Mouse (Mus musculus): ENCODE measurements around the gene Cfap20. TPM values are rescaled to one million over a fixed set of nuclear protein-coding genes. Genes with fewer than 3 reads are reported as not detected.
A peak's percentile ranks its signal among the peaks of the same experiment; 100 is the strongest.

The Cfap20 gene
- polyA plus RNA-seq, 1 experiment from 2014 or later = 148 TPM

DNA sequence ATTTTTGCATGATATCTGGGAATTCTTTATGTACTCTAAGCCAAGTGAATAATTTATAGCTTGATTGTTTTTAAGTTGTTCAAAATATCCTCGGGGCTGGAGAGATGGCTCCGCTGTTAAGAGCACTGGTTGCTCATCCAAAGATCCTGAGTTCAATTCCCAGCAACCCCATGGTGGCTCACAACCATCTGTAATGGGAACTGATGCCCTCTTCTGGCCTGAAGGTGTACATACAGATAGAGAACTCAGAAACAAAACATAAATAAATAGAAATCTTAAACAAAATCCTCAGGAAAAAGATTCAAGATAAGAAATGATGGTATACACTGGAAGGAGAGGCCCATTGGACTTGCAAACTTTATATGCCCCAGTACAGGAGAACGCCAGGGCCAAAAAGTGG, 1.3 kb upstream of the Cfap20 start:
- no peaks in the 10 kb centered on the region for H3K9me3 ChIP-seq
- H3K4me1 ChIP-seq = peaks cover 23% of the 10 kb centered on the region
- WGBS = 91% methylated on average over 3 of the region's 3 CpGs
- DNase-seq (ENCODE audit: low spot score) = no peak
- no peak overlapping the region for H3K27ac ChIP-seq (replicated peaks)
- no peaks in the 10 kb centered on the region; the same call in 1 of the 2 replicates for H3K36me3 ChIP-seq (replicated peaks)
- no peaks in the 10 kb centered on the region for H3K27me3 ChIP-seq (replicated peaks; ENCODE audit: low read depth, poor library complexity, severe bottlenecking)
- no peak overlapping the region for H3K4me3 ChIP-seq

DNA sequence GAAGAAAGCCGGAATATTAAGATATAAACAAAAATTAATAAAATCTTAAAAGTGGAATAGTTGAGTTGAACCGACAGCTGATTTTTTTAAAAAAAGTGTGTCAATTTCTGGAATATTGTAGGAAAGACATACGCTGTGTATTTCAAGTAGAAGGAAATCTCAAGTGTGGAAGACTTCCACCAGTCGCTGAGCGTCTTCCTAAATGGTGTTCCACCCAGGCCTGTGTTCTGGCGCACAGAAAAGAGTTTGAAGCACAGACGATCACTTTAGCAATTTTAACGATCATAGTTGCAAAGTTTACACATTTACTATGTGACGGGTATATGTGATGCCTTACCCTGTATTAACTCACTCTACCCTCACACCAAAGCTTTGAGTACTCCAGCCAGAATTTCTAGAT, 802 bp upstream of the Cfap20 start:
- Histone ChIP-seq H3K27ac (replicated peaks) (peak overlapping the region; percentile 94; the same call in 1 of the 2 replicates), H3K4me1 (peaks cover 27% of the 10 kb centered on the region), H3K9me3 (no peaks in the 10 kb centered on the region), H3K27me3 (replicated peaks; ENCODE audit: low read depth, poor library complexity, severe bottlenecking) (no peaks in the 10 kb centered on the region), H3K4me3 (peak overlapping the region; percentile 91), H3K36me3 (replicated peaks) (no peaks in the 10 kb centered on the region; the same call in 1 of the 2 replicates)
- 95% methylated on average over 9 of the region's 9 CpGs for WGBS
- DNase-seq (ENCODE audit: low spot score) = no peak

DNA sequence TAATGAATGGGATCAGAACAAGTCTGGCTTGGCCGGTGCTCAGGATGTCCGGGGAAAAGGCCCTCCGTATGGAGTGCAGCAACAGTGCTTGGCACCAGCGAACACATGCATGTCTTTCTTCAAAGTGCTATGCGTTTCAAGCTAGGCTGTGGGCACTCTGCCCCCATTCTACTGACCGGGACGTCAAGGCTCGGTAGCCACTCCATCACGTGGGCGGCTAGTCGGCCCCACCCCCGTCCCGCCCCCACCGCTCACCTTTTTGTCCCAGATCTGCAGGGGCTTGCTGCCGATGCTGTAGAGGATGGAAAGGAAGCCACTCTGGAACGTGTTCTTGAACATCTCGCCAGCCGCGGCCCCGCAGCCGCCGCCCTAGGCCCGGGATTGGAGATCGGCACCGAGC, 436 bp downstream of the Cfap20 start:
- H3K36me3 ChIP-seq (replicated peaks) = no peaks in the 10 kb centered on the region; the same call in 1 of the 2 replicates
- H3K27ac ChIP-seq (replicated peaks) = peak overlapping the region; percentile 94
- H3K9me3 ChIP-seq = no peaks in the 10 kb centered on the region
- H3K4me3 ChIP-seq = peak overlapping the region; percentile 91
- WGBS = under 1% methylated on average over 25 of the region's 25 CpGs
- no peaks in the 10 kb centered on the region for H3K27me3 ChIP-seq (replicated peaks; ENCODE audit: low read depth, poor library complexity, severe bottlenecking)
- DNase-seq (ENCODE audit: low spot score) = peak; percentile 73
- peaks cover 38% of the 10 kb centered on the region for H3K4me1 ChIP-seq

DNA sequence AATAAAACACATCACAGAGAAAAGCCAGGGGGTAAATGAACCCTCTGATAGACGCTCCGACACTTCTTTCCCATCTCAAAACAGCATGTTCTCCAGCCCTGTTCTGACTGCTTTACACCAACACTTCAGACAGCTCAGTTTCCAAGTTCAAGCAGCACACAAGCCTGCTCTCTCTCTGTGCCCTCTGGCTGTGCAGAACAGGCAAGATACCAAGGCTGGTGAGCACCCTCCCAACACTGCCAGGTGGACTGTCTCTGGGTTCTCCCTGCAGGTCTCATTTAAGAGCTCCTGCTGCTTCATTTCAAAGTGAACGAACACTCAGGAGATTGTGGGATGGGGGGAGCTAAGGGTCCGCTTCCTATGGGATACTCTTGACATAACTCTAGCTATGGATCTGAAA, 1.5 kb downstream of the Cfap20 start:
- Histone ChIP-seq H3K4me1 (peaks cover 46% of the 10 kb centered on the region), H3K36me3 (replicated peaks) (no peaks in the 10 kb centered on the region; the same call in none of the 2 replicates), H3K9me3 (no peaks in the 10 kb centered on the region), H3K27me3 (replicated peaks; ENCODE audit: low read depth, poor library complexity, severe bottlenecking) (no peaks in the 10 kb centered on the region), H3K27ac (replicated peaks) (no peak overlapping the region), H3K4me3 (peak overlapping the region; percentile 91)
- 80% methylated on average over 4 of the region's 4 CpGs for WGBS
- no peak for DNase-seq (ENCODE audit: low spot score)

DNA sequence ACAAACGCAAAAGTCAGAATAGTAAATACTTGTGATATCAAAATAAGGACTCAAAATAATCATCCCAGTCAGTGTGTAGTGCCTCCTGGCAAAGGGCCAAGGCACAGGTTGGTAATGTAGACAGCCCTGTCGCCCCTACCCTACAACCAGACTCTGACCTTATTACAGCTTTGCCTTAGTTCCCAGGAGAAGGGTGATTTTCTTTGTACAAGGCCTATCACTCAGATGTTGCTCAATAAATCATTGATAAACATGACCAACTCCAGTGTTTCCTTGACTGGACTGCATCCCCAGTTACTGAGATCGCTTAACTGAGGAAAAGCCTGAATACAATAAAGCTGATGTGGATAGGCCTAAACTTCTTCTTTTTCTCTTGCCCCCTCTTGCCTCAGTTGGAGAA, 2.2 kb downstream of the Cfap20 start:
- DNase-seq (ENCODE audit: low spot score) = no peak
- WGBS = 90% methylated on average over 3 of the region's 3 CpGs
- Histone ChIP-seq H3K27me3 (replicated peaks; ENCODE audit: low read depth, poor library complexity, severe bottlenecking) (no peaks in the 10 kb centered on the region), H3K4me3 (no peak overlapping the region), H3K36me3 (replicated peaks) (no peaks in the 10 kb centered on the region; the same call in none of the 2 replicates), H3K4me1 (peaks cover 52% of the 10 kb centered on the region), H3K27ac (replicated peaks) (no peak overlapping the region), H3K9me3 (no peaks in the 10 kb centered on the region)

DNA sequence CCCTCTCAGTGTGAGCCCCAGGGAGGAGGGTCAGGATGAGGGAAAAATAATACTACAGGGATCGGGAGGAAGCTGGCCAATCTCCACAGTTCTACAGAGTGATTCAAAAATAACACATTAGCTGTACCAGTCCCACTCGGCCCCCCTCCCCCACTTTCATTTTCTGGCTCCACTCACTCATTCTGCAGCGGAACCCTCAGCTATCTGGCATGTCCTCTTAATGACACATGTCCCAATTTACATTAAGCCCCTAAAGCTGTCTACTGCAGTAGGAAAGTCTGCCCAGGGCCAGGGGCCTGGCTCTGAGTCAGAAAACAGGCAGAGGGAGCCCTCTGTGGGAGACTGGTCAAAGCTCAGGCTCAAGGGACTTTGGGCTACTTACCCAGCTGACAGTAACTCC, 4.7 kb downstream of the Cfap20 start:
- 0 out of 2 replicates have a peak overlapping the region, but pooled peaks have one; percentile 1 for H3K4me3 ChIP-seq

DNA sequence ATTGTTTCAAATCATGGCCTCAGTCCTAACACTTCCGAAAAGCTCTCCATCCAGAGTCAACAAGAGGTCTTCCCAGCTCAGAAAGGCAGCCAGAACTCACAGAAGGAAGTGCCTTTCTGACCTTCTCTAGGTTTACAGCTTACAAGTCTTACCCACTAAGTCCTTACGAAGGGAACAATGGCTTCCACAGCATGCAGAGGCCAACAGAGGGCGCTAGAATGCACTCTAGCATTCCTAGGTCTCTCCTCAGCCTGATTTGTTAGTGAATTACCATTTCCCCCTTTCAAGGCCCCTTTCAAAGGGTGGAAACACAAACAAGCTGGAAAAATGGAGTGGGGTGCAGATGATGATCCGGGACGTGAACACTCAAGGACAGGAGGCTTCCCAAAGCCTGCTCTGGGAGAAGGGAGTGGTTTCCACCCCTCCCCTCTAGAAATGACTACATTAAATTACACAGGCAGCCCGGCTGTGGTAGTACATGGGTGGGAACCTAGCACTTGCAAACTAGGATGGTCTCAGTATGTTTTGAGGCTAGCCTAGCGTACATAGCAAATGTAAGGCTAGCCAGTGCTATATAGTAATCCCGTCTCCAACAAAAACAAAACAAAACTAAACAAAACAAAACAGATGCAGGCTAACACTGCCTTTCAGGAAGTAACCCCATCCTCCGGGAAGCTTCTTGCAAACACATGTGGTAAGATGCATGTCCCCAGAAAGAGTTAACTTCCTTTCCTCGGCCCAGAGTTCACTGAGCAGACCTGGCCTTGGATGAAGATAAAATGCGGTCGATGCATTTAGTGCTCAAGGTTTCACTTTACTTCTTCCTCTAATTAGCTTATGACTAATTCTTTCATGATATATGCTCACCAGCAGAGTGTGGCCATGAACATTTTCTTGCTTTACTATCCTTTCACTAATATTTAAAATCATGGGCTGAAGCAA, 6.8 kb downstream of the Cfap20 start:
- H3K27ac ChIP-seq (replicated peaks) = peak overlapping the region; percentile 55

More for the DNA sequence above, 4.7 kb downstream of the Cfap20 start:
- H3K27me3 ChIP-seq (replicated peaks; ENCODE audit: low read depth, poor library complexity, severe bottlenecking) = no peaks in the 10 kb centered on the region
- peaks cover 60% of the 10 kb centered on the region for H3K4me1 ChIP-seq
- H3K27ac ChIP-seq (replicated peaks) = no peak overlapping the region
- DNase-seq (ENCODE audit: low spot score) = peak; percentile 45
- no peaks in the 10 kb centered on the region; the same call in none of the 2 replicates for H3K36me3 ChIP-seq (replicated peaks)
- 47% methylated on average over 3 of the region's 3 CpGs for WGBS
- no peaks in the 10 kb centered on the region for H3K9me3 ChIP-seq

DNA sequence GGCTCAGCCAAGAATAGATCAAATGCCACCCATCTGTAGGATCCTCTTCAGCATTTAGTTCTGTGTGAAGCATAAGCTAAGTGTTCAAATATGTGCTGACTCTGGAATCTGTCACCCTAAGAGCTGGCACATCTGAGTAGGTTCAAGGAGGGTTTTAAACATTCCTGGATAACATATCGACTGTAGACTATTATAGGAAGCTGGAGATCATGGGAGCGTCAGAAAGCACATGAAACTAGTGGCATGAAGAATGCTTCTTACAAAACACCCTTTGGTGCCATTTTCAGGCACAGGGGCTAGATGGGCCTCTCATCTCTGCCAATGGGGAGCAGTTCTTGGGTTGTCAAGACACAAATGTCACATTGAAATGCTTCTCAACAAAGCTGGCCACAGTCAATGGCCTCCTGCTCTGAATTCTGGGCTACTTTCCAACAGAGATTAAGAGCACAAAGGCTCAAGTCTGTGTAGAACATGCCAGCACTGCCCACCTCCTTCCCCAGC, 7.8 kb downstream of the Cfap20 start:
- Histone ChIP-seq H3K27me3 (replicated peaks; ENCODE audit: low read depth, poor library complexity, severe bottlenecking) (no peaks in the 10 kb centered on the region), H3K9me3 (no peaks in the 10 kb centered on the region), H3K4me1 (peaks cover 40% of the 10 kb centered on the region), H3K27ac (replicated peaks) (no peak overlapping the region), H3K4me3 (no peak overlapping the region), H3K36me3 (replicated peaks) (peaks cover 26% of the 10 kb centered on the region)
- no peak for DNase-seq (ENCODE audit: low spot score)
- 85% methylated on average over 2 of the region's 2 CpGs for WGBS

More for the DNA sequence above, 6.8 kb downstream of the Cfap20 start:
- DNase-seq (ENCODE audit: low spot score) = peak; percentile 73
- Histone ChIP-seq H3K4me3 (no peak overlapping the region), H3K9me3 (no peaks in the 10 kb centered on the region), H3K27me3 (replicated peaks; ENCODE audit: low read depth, poor library complexity, severe bottlenecking) (no peaks in the 10 kb centered on the region), H3K36me3 (replicated peaks) (peaks cover 16% of the 10 kb centered on the region), H3K4me1 (peaks cover 49% of the 10 kb centered on the region)
- whole genome bisulfite sequencing = 41% methylated on average over 12 of the region's 12 CpGs

DNA sequence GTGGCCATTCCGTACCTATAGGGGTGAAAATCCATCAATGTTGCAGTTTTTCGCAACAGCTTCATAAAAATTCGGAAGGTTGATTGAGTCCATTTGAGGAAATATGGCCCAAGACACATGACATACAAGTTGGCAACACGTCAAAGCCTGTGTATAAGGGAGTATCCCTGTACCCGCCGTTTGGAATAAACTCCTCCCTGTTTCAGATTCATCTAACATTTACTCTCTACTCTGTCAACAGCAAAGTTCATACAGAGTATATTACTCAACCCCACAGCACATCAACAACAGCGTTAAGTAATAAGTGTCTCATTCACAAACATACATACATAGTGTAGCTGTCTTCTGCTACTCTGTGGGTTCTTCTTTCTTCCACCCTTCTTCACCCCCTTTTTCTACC, 10.0 kb downstream of the Cfap20 start:
- DNase-seq (ENCODE audit: low spot score) = no peak
- Histone ChIP-seq H3K27me3 (replicated peaks; ENCODE audit: low read depth, poor library complexity, severe bottlenecking) (no peaks in the 10 kb centered on the region), H3K4me1 (peaks cover 25% of the 10 kb centered on the region), H3K9me3 (no peaks in the 10 kb centered on the region), H3K27ac (replicated peaks) (no peak overlapping the region), H3K36me3 (replicated peaks) (peaks cover 48% of the 10 kb centered on the region), H3K4me3 (no peak overlapping the region)
- 92% methylated on average over 7 of the region's 7 CpGs for WGBS

DNA sequence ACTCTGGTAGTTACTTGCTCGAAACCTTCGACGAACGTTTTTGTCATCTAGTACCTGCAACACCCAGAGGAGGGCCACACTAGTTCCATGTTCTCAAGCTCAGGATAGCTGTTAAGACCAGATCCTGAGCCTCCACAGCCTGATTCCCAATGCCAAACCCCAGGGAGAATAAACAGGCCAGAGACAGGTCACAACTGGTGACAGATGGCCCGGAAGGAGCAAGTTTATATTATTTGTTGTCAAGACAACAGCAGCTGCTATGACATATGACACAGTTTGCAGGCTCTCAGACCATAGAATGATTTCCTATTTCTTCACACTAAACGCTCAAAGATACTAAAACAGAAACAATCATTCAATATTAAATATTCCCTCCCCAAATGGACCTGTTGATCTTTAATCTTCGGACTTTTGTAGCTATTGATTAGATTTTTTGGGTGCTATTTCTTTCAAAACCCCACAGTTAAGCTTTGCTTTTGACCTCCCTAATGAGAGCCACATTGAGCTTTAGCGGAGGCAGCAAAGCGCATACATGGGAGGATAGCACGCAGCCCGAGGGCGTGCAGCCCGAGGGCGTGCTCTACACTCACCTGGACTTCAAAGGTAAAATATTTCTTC, 12.4 kb downstream of the Cfap20 start:
- Histone ChIP-seq H3K27me3 (replicated peaks; ENCODE audit: low read depth, poor library complexity, severe bottlenecking) (no peaks in the 10 kb centered on the region), H3K36me3 (replicated peaks) (peaks cover 61% of the 10 kb centered on the region), H3K4me3 (no peak overlapping the region), H3K27ac (replicated peaks) (no peak overlapping the region), H3K9me3 (no peaks in the 10 kb centered on the region), H3K4me1 (peaks cover 6% of the 10 kb centered on the region)
- DNase-seq (ENCODE audit: low spot score) = no peak
- 91% methylated on average over 14 of the region's 14 CpGs for WGBS

DNA sequence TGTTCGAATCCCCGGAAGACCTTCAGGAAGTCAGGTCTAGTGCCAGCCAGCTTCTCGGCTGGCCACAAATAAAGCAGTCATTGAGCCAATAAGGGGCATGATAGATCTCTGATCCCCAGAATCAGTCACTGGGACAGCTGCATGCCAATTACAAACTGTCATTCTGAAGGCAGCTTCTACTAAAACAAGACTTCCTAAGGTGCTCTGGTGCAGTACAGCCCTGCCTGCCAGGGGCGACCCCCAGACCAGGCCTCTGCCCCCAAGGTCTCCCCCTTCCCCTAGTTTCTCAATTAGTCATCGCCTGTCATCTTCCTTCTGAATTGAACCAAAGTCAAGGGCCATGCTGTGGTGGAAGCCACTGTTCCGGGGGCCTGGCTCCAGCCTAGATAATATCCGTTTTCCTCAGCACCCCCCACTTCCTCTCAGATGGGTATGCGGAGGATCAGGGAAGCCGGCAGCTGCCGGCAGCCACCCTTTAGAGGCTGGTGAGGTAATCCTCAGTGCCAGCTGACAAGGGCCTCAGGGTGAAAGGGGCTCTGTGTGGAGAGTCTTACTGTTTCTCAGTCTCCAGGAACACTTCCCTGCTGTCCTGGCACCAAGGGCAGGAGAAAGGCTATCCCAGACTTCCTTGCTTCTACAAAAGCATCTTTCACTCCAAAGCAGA, 23.2 kb downstream of the Cfap20 start:
- Histone ChIP-seq H3K4me3 (no peak overlapping the region), H3K4me1 (peaks cover 9% of the 10 kb centered on the region), H3K36me3 (replicated peaks) (no peaks in the 10 kb centered on the region), H3K27ac (replicated peaks) (peak overlapping the region; percentile 40; the same call in 1 of the 2 replicates), H3K9me3 (no peaks in the 10 kb centered on the region), H3K27me3 (replicated peaks; ENCODE audit: low read depth, poor library complexity, severe bottlenecking) (no peaks in the 10 kb centered on the region)
- 42% methylated on average over 10 of the region's 10 CpGs for WGBS
- DNase-seq (ENCODE audit: low spot score) = peak; percentile 29

DNA sequence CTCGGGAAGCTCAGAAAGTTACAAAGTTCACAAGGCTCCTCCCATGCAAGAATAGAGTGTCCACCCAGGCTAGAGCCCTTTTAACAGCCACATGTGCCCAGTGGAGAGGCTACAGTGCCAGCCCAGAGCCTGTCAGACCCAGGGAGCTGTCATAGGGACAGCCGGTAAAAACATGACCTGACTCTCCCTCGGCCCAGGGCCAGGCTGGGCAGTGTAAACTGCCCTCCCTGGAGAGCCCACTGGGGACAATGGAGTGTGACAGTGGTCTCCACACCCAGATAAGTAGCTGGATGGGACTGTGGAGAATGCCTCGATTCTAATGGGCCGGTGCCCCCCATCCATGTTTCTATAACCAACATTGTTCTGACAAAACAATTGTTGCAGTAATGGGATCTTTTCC, 25.2 kb downstream of the Cfap20 start:
- no peaks in the 10 kb centered on the region for H3K27me3 ChIP-seq (replicated peaks; ENCODE audit: low read depth, poor library complexity, severe bottlenecking)
- no peaks in the 10 kb centered on the region for H3K9me3 ChIP-seq
- WGBS = 83% methylated on average over 5 of the region's 5 CpGs
- no peak overlapping the region for H3K27ac ChIP-seq (replicated peaks)
- H3K36me3 ChIP-seq (replicated peaks) = no peaks in the 10 kb centered on the region
- DNase-seq (ENCODE audit: low spot score) = no peak
- peaks cover 9% of the 10 kb centered on the region for H3K4me1 ChIP-seq
- no peak overlapping the region for H3K4me3 ChIP-seq

Measured in embryonic facial prominence, embryonic 10.5 days (tissue).